Mouse (Mus musculus) CH12.LX (cell line): Measurements from ENCODE around the gene Otub2. TPM values are rescaled to one million over a fixed set of nuclear protein-coding genes. Genes with fewer than 3 reads are reported as not detected.

ENCODE experiments used
- DNase-seq: peaks from one replicate; pipeline ENCODE4 v3.0.0-alpha.2; 2013; ENCODE audit errors: extremely low read depth
- H3K27ac ChIP-seq: 2 replicates; pipeline ENCODE4 v1.5.1; 2012; ENCODE audit warnings: low read depth, mild to moderate bottlenecking, control low read depth, moderate library complexity; ENCODE audit not compliant: insufficient read depth
- H3K27me3 ChIP-seq: replicated peaks from 2 replicates; pipeline ENCODE3; 2012; ENCODE audit warnings: inconsistent platforms
- H3K36me3 ChIP-seq, 2 experiments: replicated peaks in 1 of 2; 2 replicates each; pipeline versions ENCODE3 to v1.6.1; 2012; ENCODE audit warnings: inconsistent platforms in 1 of 2, low read length in 1 of 2, mild to moderate bottlenecking in 1 of 2, mixed read lengths in 1 of 2, moderate library complexity in 1 of 2; ENCODE audit not compliant: control insufficient read depth in 1 of 2, insufficient read depth in 1 of 2
- H3K4me1 ChIP-seq, 2 experiments: 2 replicates each; pipeline ENCODE4 v1.6.1; 2012; ENCODE audit warnings: inconsistent platforms in 1 of 2, moderate library complexity in 1 of 2; ENCODE audit not compliant: insufficient read depth in 2 of 2, control insufficient read depth in 1 of 2
- H3K4me2 ChIP-seq: 2 replicates; pipeline ENCODE4 v1.6.1; 2012; ENCODE audit warnings: low read depth, mild to moderate bottlenecking, control low read depth; ENCODE audit not compliant: poor library complexity, insufficient read depth, severe bottlenecking
- H3K4me3 ChIP-seq, 3 experiments: fragments of 150-350 bp in 1 of 3; sonication (generic) in 1 of 3; replicated peaks in 1 of 3; 2 replicates each; pipeline versions ENCODE3 to v1.5.1; 2011 to 2012; ENCODE audit warnings: low read depth in 2 of 3, low read length in 2 of 3, mild to moderate bottlenecking in 2 of 3, moderate library complexity in 2 of 3, control low read depth in 1 of 3, improper control_type of control experiment in 1 of 3, inconsistent platforms in 1 of 3, mixed read lengths in 1 of 3; ENCODE audit not compliant: poor library complexity in 1 of 3
- H3K79me2 ChIP-seq: replicated peaks from 2 replicates; pipeline ENCODE4 v1.6.1; 2012; ENCODE audit warnings: mild to moderate bottlenecking, moderate library complexity; ENCODE audit not compliant: control insufficient read depth, poor library complexity, insufficient read depth, severe bottlenecking; ENCODE audit errors: extremely low read depth
- H3K9ac ChIP-seq: 2 replicates; pipeline ENCODE4 v1.6.1; 2012; ENCODE audit warnings: low read depth, mild to moderate bottlenecking, control low read depth, moderate library complexity; ENCODE audit not compliant: insufficient read depth
- H3K9me3 ChIP-seq: replicated peaks from 2 replicates; pipeline ENCODE3; 2012; ENCODE audit warnings: low read length, inconsistent platforms, mixed read lengths
- BHLHE40 ChIP-seq: IDR thresholded peaks from 2 replicates; pipeline ENCODE4 v1.6.1; 2011; ENCODE audit warnings: mild to moderate bottlenecking, low read depth, low read length, improper control_type of control experiment
- CHD1 ChIP-seq: IDR thresholded peaks from 2 replicates; pipeline ENCODE4 v1.6.1; 2012; ENCODE audit warnings: low read depth, low read length, improper control_type of control experiment, inconsistent platforms
- CTCF ChIP-seq, 2 experiments: IDR thresholded peaks in 1 of 2; conservative IDR thresholded peaks in 1 of 2; 2 replicates each; pipeline ENCODE4 v1.5.1; 2011 to 2012; ENCODE audit warnings: low read depth in 2 of 2, low read length in 2 of 2, improper control_type of control experiment in 1 of 2, inconsistent platforms in 1 of 2, mild to moderate bottlenecking in 1 of 2, moderate library complexity in 1 of 2
- E2F4 ChIP-seq: IDR thresholded peaks from 2 replicates; pipeline ENCODE4 v1.6.1; 2011; ENCODE audit warnings: low read depth, low read length, improper control_type of control experiment; ENCODE audit not compliant: insufficient replicate concordance
- ELF1 ChIP-seq: IDR thresholded peaks from 2 replicates; pipeline ENCODE4 v1.6.1; 2014; ENCODE audit warnings: low read depth, mild to moderate bottlenecking, inconsistent platforms, low read length, improper control_type of control experiment
- EP300 ChIP-seq: IDR thresholded peaks from 2 replicates; pipeline ENCODE4 v1.6.1; 2011; ENCODE audit warnings: low read length, improper control_type of control experiment
- ETS1 ChIP-seq: conservative IDR thresholded peaks from 2 replicates; pipeline ENCODE4 v1.6.1; 2012; ENCODE audit warnings: low read depth, mild to moderate bottlenecking, inconsistent platforms, low read length, improper control_type of control experiment, moderate library complexity
- HCFC1 ChIP-seq: IDR thresholded peaks from 2 replicates; pipeline ENCODE4 v1.6.1; 2012; ENCODE audit warnings: low read depth, mild to moderate bottlenecking, inconsistent platforms, low read length, improper control_type of control experiment
- IRF4 ChIP-seq: IDR thresholded peaks from 2 replicates; pipeline ENCODE4 v1.6.1; 2014; ENCODE audit warnings: low read depth, mild to moderate bottlenecking, inconsistent platforms, low read length, improper control_type of control experiment
- JUN ChIP-seq: IDR thresholded peaks from 2 replicates; pipeline ENCODE4 v1.6.1; 2011; ENCODE audit warnings: low read depth, mild to moderate bottlenecking, low read length, improper control_type of control experiment, moderate library complexity; ENCODE audit not compliant: insufficient read depth
- JUND ChIP-seq: conservative IDR thresholded peaks from 2 replicates; pipeline ENCODE4 v1.6.1; 2011; ENCODE audit warnings: low read depth, low read length, improper control_type of control experiment
- KAT2A ChIP-seq: IDR thresholded peaks from 2 replicates; pipeline ENCODE4 v1.6.1; 2012; ENCODE audit warnings: low read length, improper control_type of control experiment, inconsistent platforms; ENCODE audit not compliant: insufficient replicate concordance
- MAFK ChIP-seq: IDR thresholded peaks from 2 replicates; pipeline ENCODE4 v1.6.1; 2011; ENCODE audit warnings: low read length, improper control_type of control experiment; ENCODE audit not compliant: insufficient replicate concordance
- MAX ChIP-seq: IDR thresholded peaks from 2 replicates; pipeline ENCODE4 v1.6.1; 2011; ENCODE audit warnings: low read length, improper control_type of control experiment
- MEF2A ChIP-seq: IDR thresholded peaks from 2 replicates; pipeline ENCODE4 v1.6.1; 2014; ENCODE audit warnings: low read depth, mild to moderate bottlenecking, inconsistent platforms, low read length, improper control_type of control experiment, borderline replicate concordance
- MXI1 ChIP-seq: IDR thresholded peaks from 2 replicates; pipeline ENCODE4 v1.6.1; 2011; ENCODE audit warnings: mild to moderate bottlenecking, low read depth, low read length, improper control_type of control experiment
- MYC ChIP-seq: IDR thresholded peaks from 2 replicates; pipeline ENCODE4 v1.6.1; 2011; ENCODE audit warnings: low read depth, mild to moderate bottlenecking, improper control_type of control experiment, low read length
- NELFE ChIP-seq: IDR thresholded peaks from 2 replicates; pipeline ENCODE4 v1.6.1; 2011; ENCODE audit warnings: low read depth, low read length, improper control_type of control experiment
- PAX5 ChIP-seq: IDR thresholded peaks from 2 replicates; pipeline ENCODE4 v1.6.1; 2012; ENCODE audit warnings: low read length, inconsistent platforms, mixed read lengths
- POLR2A ChIP-seq: IDR thresholded peaks from 2 replicates; pipeline ENCODE4 v1.6.1; 2011; ENCODE audit warnings: low read depth, mild to moderate bottlenecking, improper control_type of control experiment, low read length
- POLR2AphosphoS2 ChIP-seq: IDR thresholded peaks from 2 replicates; pipeline ENCODE4 v1.6.1; 2011; ENCODE audit warnings: low read depth, low read length, improper control_type of control experiment
- RAD21 ChIP-seq: IDR thresholded peaks from 2 replicates; pipeline ENCODE4 v1.6.1; 2011; ENCODE audit warnings: low read depth, mild to moderate bottlenecking, low read length, improper control_type of control experiment, moderate library complexity
- SIN3A ChIP-seq: IDR thresholded peaks from 2 replicates; pipeline ENCODE4 v1.6.1; 2012; ENCODE audit warnings: low read length, improper control_type of control experiment, inconsistent platforms
- TCF12 ChIP-seq: IDR thresholded peaks from 2 replicates; pipeline ENCODE4 v1.6.1; 2014; ENCODE audit warnings: low read depth, mild to moderate bottlenecking, inconsistent platforms, low read length, improper control_type of control experiment
- UBTF ChIP-seq: IDR thresholded peaks from 2 replicates; pipeline ENCODE4 v1.6.1; 2012; ENCODE audit warnings: low read depth, mild to moderate bottlenecking, inconsistent platforms, low read length, improper control_type of control experiment, moderate library complexity
- USF1 ChIP-seq: IDR thresholded peaks from 2 replicates; pipeline ENCODE4 v1.6.1; 2014; ENCODE audit warnings: low read depth, mild to moderate bottlenecking, inconsistent platforms, low read length, improper control_type of control experiment
- USF2 ChIP-seq: conservative IDR thresholded peaks from 2 replicates; pipeline ENCODE4 v1.6.1; 2011; ENCODE audit warnings: low read depth, low read length, improper control_type of control experiment
- ZMIZ1 ChIP-seq: IDR thresholded peaks from 2 replicates; pipeline ENCODE4 v1.6.1; 2012; ENCODE audit warnings: low read depth, mild to moderate bottlenecking, inconsistent platforms, low read length, improper control_type of control experiment
- ZNF384 ChIP-seq: IDR thresholded peaks from 2 replicates; pipeline ENCODE4 v1.6.1; 2012; ENCODE audit warnings: low read depth, low read length, improper control_type of control experiment, inconsistent platforms
- dilution Hi-C: fragments of 300-500 bp; cut with MboI; formaldehyde crosslinking; loops from 2 replicates; pipeline ENCODE4 v1.14.3; 2020; ENCODE audit warnings: low sequenced_read_pairs; ENCODE audit not compliant: extremely low pct_unique_long_range_greater_than_20kb, extremely low pct_ligation_motif_present
- in situ Hi-C: fragments of 300-500 bp; cut with MboI; formaldehyde crosslinking; loops from 3 replicates; pipeline ENCODE4 v1.14.3; 2019; ENCODE audit warnings: low sequenced_read_pairs, low pct_ligation_motif_present, low pct_unique_long_range_greater_than_20kb, mixed read lengths
- polyA plus RNA-seq: library from polyadenylated mRNA; unstranded; fragments of >175 nt; gene quantifications from 2 replicates; pipeline ENCODE4 v1.2.1, GENCODE M21; 2012; ENCODE audit warnings: low read depth; ENCODE audit not compliant: insufficient read length
- total RNA-seq, 2 experiments: library from RNA; depleted of rRNA; stranded (reverse); fragments of 300-350 nt in 1 of 2; fragments of >200 nt in 1 of 2; gene quantifications; 2 replicates each; pipeline ENCODE4 v1.2.3; 2012 to 2014

Otub2 gene
- total and polyA plus RNA-seq, 3 experiments: 3.0 to 11.5 (median 7.6) TPM

DNA sequence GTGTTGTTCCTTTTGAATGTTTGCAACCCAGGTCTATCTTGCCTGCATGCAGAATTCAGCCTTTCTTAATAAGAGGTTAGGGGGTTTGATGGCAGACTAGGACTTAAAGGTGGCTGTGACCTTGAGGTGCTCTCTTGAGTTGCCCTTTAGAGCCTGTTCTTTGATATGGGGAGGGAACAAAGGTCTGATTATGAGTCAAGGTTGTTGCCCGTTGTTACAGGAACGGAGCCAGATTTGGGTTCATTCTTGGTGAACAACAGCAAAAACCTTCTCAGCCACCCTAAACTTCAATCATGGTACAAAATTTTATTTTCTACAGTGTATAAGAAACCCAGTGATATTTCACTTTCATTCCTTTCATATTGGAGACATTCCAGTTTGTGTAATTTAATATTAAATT, 44.9 kb downstream of the Otub2 start:
- Histone ChIP-seq H3K9ac (no peak overlapping the region), H3K9me3 (no peaks in the 10 kb centered on the region), H3K4me2 (no peak overlapping the region), H3K4me3 (peak overlapping the region in 1 of 3 experiments; percentile 5), H3K79me2 (no peaks in the 10 kb centered on the region; the same call in 1 of the 2 replicates), H3K27me3 (no peaks in the 10 kb centered on the region), H3K4me1 (peaks cover 22 to 41% of the 10 kb centered on the region in 2 experiments)
- in situ Hi-C loops: no loop called here
- no peak for DNase-seq
- TF ChIP-seq CHD1: no peak
- TF ChIP-seq RAD21: no peak
- no peak for TF ChIP-seq BHLHE40
- TF ChIP-seq ZNF384: no peak
- TF ChIP-seq CTCF (conservative IDR thresholded peaks at IDR 0.05 in 1 of 2, IDR thresholded peaks at IDR 0.05 in 1 of 2; ENCODE audit: low read depth in 2 of 2, low read length in 2 of 2): no peak
- TF ChIP-seq EP300: no peak
- no peak for TF ChIP-seq SIN3A
- TF ChIP-seq MAX: no peak
- TF ChIP-seq MYC: no peak
- TF ChIP-seq POLR2AphosphoS2: no peak
- no peak for TF ChIP-seq ELF1
- no peak for TF ChIP-seq USF1
- no peak for TF ChIP-seq JUN
- TF ChIP-seq E2F4: no peak
- no peak for TF ChIP-seq KAT2A
- TF ChIP-seq, all 38 proteins: peak for 0
- dilution Hi-C loops: no loop called here
- Histone ChIP-seq H3K27ac (no peak overlapping the region), H3K36me3 (peaks cover 16 to 31% of the 10 kb centered on the region in 2 experiments)

GRCm38 (mm10) chr12:103433986-103434731, 45.7 kb downstream of the Otub2 start, which contains the start of gene Ifi27:
Ifi27 (plus strand) TSS chr12:103434211.
- no peaks in the 10 kb centered on the region; the same call in 1 of the 2 replicates for H3K79me2 ChIP-seq
- in situ Hi-C loops: no loop called here
- peak within 1 kb of the TSS; percentile 99 for H3K9ac ChIP-seq
- peaks cover 25 to 48% of the 10 kb centered on the region in 2 experiments for H3K4me1 ChIP-seq
- peak; percentile 90 for DNase-seq
- H3K9me3 ChIP-seq: no peaks in the 10 kb centered on the region
- H3K4me2 ChIP-seq: peak within 1 kb of the TSS; percentile 80
- dilution Hi-C loops: no loop called here
- H3K36me3 ChIP-seq: peaks cover 21 to 38% of the 10 kb centered on the region in 2 experiments
- H3K4me3 ChIP-seq: peak within 1 kb of the TSS; percentile 61 to 73 (median 64)
- peak within 1 kb of the TSS; percentile 54; the same call in 1 of the 2 replicates for H3K27ac ChIP-seq
- no peaks in the 10 kb centered on the region for H3K27me3 ChIP-seq
- TF ChIP-seq JUN (no peak), TCF12 (peak; percentile 70; the same call in 1 of the 2 replicates), EP300 (peak; percentile 46; the same call in 1 of the 2 replicates), MAX (peak; percentile 90), MEF2A (peak; percentile 62; the same call in 1 of the 2 replicates), SIN3A (peak; percentile 92), CTCF (conservative IDR thresholded peaks at IDR 0.05 in 1 of 2, IDR thresholded peaks at IDR 0.05 in 1 of 2; ENCODE audit: low read depth in 2 of 2, low read length in 2 of 2) (no peak), HCFC1 (peak; percentile 80), POLR2A (peak; percentile 57; the same call in 1 of the 2 replicates), ETS1 (peak; percentile 75), IRF4 (peak; percentile 92), MYC (no peak), USF2 (peak; percentile 96), MAFK (no peak), MXI1 (no peak; the same call in 1 of the 2 replicates), JUND (0 out of 2 replicates have a peak, but pooled peaks have one; percentile 23), NELFE (peak; percentile 64), KAT2A (no peak), ELF1 (peak; percentile 69; the same call in 1 of the 2 replicates), USF1 (peak; percentile 95), UBTF (no peak), ZMIZ1 (peak; percentile 80; the same call in 1 of the 2 replicates), BHLHE40 (no peak; the same call in 1 of the 2 replicates), PAX5 (no peak)
